Mouse (Mus musculus): ENCODE data around the gene Slc31a2. TPM values are rescaled to one million over a fixed set of nuclear protein-coding genes. Genes with fewer than 3 reads are reported as not detected.
"Not testable (repeated sequence)": the region's sequence is repeated elsewhere in the genome, so short reads cannot be mapped to it uniquely, and the experiment has no call there.

The Slc31a2 gene
- polyA plus RNA-seq, 1 experiment from 2014 or later: 12.4 TPM

DNA sequence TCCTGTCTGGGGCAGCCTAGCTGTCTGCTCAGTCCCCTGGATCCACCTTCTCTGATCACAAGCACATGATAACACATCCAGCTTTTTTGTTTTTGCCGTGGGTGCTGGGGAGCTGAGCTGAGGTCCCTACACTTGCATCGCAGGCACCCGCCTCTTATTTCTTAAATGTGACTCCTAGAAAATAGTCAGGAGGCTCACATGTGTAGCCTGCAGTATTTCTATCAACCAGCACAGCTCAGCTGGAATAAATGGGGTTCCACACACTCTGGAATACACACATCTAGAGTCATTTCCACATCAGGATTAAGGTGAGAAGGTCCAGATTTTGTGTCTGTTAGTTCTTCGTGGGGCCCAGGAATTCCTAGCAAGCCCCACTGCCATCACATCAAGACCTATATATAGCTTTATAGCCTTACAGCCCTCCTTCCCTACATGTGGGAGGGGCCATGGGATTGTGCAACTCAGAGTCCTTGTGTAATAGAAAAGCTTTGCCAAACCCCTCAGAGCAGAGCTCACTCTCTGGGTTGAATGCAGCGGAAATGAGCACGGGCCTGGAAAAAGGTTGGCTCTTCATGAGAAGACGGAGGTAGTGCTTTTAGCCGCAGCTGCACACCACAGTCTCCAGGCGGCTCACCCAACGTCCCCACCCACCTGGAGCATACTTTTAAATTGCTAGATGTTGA, 2.9 kb downstream of the Slc31a2 start:
- Histone ChIP-seq H3K27ac (replicated peaks) (no peak overlapping the region), H3K4me1 (0 out of 2 replicates have a peak, but pooled peaks cover 2% of the 10 kb centered on the region), H3K36me3 (no peaks in the 10 kb centered on the region), H3K4me3 (no peak overlapping the region), H3K9me3 (replicated peaks) (no peaks in the 10 kb centered on the region), H3K27me3 (ENCODE audit: low read depth, poor library complexity, severe bottlenecking) (no peaks in the 10 kb centered on the region)
- WGBS: 87% methylated on average over 10 of the region's 10 CpGs
- peak; percentile 9 for DNase-seq (ENCODE audit: low spot score)

DNA sequence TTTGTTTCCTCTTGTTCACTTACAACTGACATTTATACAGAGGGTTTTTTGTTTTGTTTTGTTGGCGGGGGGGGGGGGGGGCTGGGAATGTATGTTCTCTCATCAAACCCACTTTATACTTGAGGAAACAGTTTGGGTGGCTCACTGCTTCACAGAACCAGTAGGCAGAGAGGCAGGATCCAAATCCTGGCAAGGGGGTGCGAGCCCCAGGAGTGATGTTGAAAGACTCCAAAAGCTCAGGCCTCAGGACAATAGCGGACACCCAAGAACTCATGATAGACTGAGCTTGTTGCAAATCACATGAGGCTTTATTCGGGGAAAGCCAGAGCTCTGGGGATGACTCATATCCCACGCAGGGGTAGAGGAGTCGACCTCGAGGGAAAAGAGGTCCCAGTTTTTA, 3.7 kb downstream of the Slc31a2 start:
- H3K27ac ChIP-seq (replicated peaks); H3K4me3 ChIP-seq; H3K27me3 ChIP-seq (ENCODE audit: low read depth, poor library complexity, severe bottlenecking); DNase-seq (ENCODE audit: low spot score); H3K9me3 ChIP-seq (replicated peaks); H3K4me1 ChIP-seq; H3K36me3 ChIP-seq: not testable (repeated sequence)
- WGBS: 78% methylated on average over 7 of the region's 7 CpGs

GRCm38 (mm10) chr4:62267101-62267500, 4.7 kb downstream of the Slc31a2 start:
- H3K27ac ChIP-seq (replicated peaks): no peak overlapping the region
- H3K9me3 ChIP-seq (replicated peaks): no peaks in the 10 kb centered on the region
- 90% methylated on average over 10 of the region's 10 CpGs for WGBS
- no peaks in the 10 kb centered on the region for H3K27me3 ChIP-seq (ENCODE audit: low read depth, poor library complexity, severe bottlenecking)
- H3K36me3 ChIP-seq: no peaks in the 10 kb centered on the region
- 0 out of 2 replicates have a peak, but pooled peaks cover 2% of the 10 kb centered on the region for H3K4me1 ChIP-seq
- no peak overlapping the region for H3K4me3 ChIP-seq
- DNase-seq (ENCODE audit: low spot score): no peak

- 91% methylated on average over 10 of the region's 10 CpGs for WGBS
- H3K27me3 ChIP-seq (ENCODE audit: low read depth, poor library complexity, severe bottlenecking): no peaks in the 10 kb centered on the region
- no peak overlapping the region for H3K4me3 ChIP-seq
- no peaks in the 10 kb centered on the region for H3K9me3 ChIP-seq (replicated peaks)
- H3K4me1 ChIP-seq: peaks cover 27% of the 10 kb centered on the region
- H3K36me3 ChIP-seq: no peaks in the 10 kb centered on the region
- H3K27ac ChIP-seq (replicated peaks): no peak overlapping the region
- no peak for DNase-seq (ENCODE audit: low spot score)
These were observed 10.3 kb downstream of the Slc31a2 start for GRCm38 (mm10) chr4:62272696-62273095.

GRCm38 (mm10) chr4:62273916-62274315, 11.6 kb downstream of the Slc31a2 start:
- DNase-seq (ENCODE audit: low spot score): no peak
- no peaks in the 10 kb centered on the region for H3K27me3 ChIP-seq (ENCODE audit: low read depth, poor library complexity, severe bottlenecking)
- WGBS: 94% methylated on average over 10 of the region's 10 CpGs
- H3K4me3 ChIP-seq: no peak overlapping the region
- no peaks in the 10 kb centered on the region for H3K9me3 ChIP-seq (replicated peaks)
- H3K36me3 ChIP-seq: no peaks in the 10 kb centered on the region
- peaks cover 28% of the 10 kb centered on the region for H3K4me1 ChIP-seq
- peak overlapping the region; percentile 86; the same call in 1 of the 2 replicates for H3K27ac ChIP-seq (replicated peaks)

DNA sequence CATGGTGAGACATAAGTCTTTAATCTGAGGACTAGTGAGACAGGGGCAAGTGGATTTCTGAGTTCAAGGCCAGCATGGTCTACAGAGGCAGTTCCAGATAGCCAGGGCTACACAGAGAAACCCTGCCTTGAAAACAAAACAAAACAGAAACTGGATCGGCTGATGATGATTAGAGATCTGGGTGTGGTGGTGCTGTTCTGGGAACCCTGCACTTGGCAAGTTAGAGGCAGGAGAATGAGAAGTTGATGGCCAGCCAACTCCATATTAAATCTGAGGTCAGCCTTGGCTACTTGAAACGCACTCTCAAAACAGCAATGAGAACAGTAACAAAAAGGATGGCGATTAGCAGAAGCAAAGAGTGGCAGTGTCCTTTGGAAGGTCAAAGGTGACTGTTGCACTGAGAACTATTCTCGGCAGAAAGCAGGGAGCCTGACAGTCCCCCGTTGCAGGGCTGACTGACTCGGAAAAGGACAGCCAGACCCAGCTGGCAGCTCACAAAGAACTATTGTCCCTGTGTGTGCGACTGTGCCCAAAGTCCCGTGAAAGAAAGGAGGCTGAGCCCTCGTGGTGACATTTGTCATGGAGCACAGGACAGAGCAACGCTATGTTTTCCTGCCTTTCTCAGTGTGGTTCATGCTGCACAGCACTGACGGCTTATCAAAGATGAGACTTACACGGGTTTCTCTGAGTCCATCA, 12.6 kb downstream of the Slc31a2 start:
- peak; percentile 80 for DNase-seq (ENCODE audit: low spot score)
- H3K27me3 ChIP-seq (ENCODE audit: low read depth, poor library complexity, severe bottlenecking): no peaks in the 10 kb centered on the region
- H3K9me3 ChIP-seq (replicated peaks): no peaks in the 10 kb centered on the region
- H3K27ac ChIP-seq (replicated peaks): peak overlapping the region; percentile 86
- peak overlapping the region; percentile 16; the same call in 1 of the 2 replicates for H3K4me3 ChIP-seq
- peaks cover 28% of the 10 kb centered on the region for H3K4me1 ChIP-seq
- no peaks in the 10 kb centered on the region for H3K36me3 ChIP-seq
- 12% methylated on average over 12 of the region's 12 CpGs for WGBS

- Histone ChIP-seq H3K36me3 (no peaks in the 10 kb centered on the region), H3K27me3 (ENCODE audit: low read depth, poor library complexity, severe bottlenecking) (no peaks in the 10 kb centered on the region), H3K27ac (replicated peaks) (peak overlapping the region; percentile 86), H3K4me1 (peaks cover 28% of the 10 kb centered on the region), H3K4me3 (no peak overlapping the region), H3K9me3 (replicated peaks) (no peaks in the 10 kb centered on the region)
- DNase-seq (ENCODE audit: low spot score): no peak
- WGBS: 89% methylated on average over 10 of the region's 10 CpGs
These were observed 14.3 kb downstream of the Slc31a2 start for GRCm38 (mm10) chr4:62276642-62277041.

- no peak for DNase-seq (ENCODE audit: low spot score)
- H3K36me3 ChIP-seq: no peaks in the 10 kb centered on the region
- no peak overlapping the region for H3K4me3 ChIP-seq
- no peaks in the 10 kb centered on the region for H3K9me3 ChIP-seq (replicated peaks)
- 70% methylated on average over 3 of the region's 3 CpGs for WGBS
- H3K27ac ChIP-seq (replicated peaks): peak overlapping the region; percentile 86
- no peaks in the 10 kb centered on the region for H3K27me3 ChIP-seq (ENCODE audit: low read depth, poor library complexity, severe bottlenecking)
- H3K4me1 ChIP-seq: peaks cover 28% of the 10 kb centered on the region
These were observed 14.9 kb downstream of the Slc31a2 start for GRCm38 (mm10) chr4:62277222-62277621.

GRCm38 (mm10) chr4:62278081-62278480, 15.7 kb downstream of the Slc31a2 start:
- Histone ChIP-seq H3K9me3 (replicated peaks) (no peaks in the 10 kb centered on the region), H3K4me3 (no peak overlapping the region), H3K27me3 (ENCODE audit: low read depth, poor library complexity, severe bottlenecking) (no peaks in the 10 kb centered on the region), H3K36me3 (no peaks in the 10 kb centered on the region), H3K4me1 (peaks cover 28% of the 10 kb centered on the region), H3K27ac (replicated peaks) (peak overlapping the region; percentile 18; the same call in 1 of the 2 replicates)
- DNase-seq (ENCODE audit: low spot score): no peak
- WGBS: 83% methylated on average over 4 of the region's 4 CpGs

DNA sequence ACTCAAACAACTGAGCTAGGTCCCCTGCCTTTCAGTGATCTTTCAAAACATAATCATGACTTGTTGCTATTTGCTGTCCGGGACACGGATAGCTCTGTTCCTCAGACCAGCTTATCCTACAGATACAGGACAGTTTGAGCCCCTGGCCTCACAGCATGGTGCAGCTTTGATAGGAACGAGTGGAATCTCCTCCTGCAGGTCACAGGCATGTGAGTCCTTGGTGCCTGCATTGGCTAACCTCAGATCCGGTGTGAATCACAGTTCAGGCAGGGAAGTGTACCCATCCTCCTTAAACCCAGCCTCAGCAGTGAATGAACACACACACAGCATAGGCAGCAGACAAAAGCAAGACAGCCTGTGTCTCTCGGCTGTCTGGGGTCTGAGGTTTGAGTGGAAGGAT, 19.0 kb downstream of the Slc31a2 start:
- 49% methylated on average over 5 of the region's 5 CpGs for WGBS

DNA sequence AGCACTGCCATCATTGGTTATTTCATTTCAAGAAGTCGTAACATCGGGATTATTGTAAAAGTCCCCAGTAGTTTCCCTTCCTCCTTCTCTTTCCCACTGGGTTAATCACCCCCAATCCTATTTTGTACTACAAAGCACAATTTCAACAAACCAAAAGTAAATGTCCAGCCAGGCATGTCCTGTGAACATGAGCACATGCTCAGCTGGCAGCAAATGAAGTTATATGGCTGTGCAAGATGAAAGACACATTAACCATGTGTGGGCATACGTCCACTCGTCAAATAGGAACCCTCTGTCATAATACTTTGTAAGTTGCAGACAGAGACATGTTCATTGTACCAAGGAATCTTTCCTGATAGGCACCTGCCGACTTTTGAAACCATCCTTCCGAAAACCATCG, 20.6 kb downstream of the Slc31a2 start:
- Histone ChIP-seq H3K27me3 (ENCODE audit: low read depth, poor library complexity, severe bottlenecking) (no peaks in the 10 kb centered on the region), H3K27ac (replicated peaks) (no peak overlapping the region), H3K4me1 (peaks cover 18% of the 10 kb centered on the region), H3K36me3 (no peaks in the 10 kb centered on the region), H3K4me3 (no peak overlapping the region), H3K9me3 (replicated peaks) (no peaks in the 10 kb centered on the region)
- 86% methylated on average over 7 of the region's 7 CpGs for WGBS
- DNase-seq (ENCODE audit: low spot score): no peak

More for the DNA sequence above, 19.0 kb downstream of the Slc31a2 start:
- no peaks in the 10 kb centered on the region for H3K36me3 ChIP-seq
- no peaks in the 10 kb centered on the region for H3K9me3 ChIP-seq (replicated peaks)
- peaks cover 9% of the 10 kb centered on the region; the same call in 1 of the 2 replicates for H3K4me1 ChIP-seq
- H3K4me3 ChIP-seq: no peak overlapping the region
- H3K27ac ChIP-seq (replicated peaks): no peak overlapping the region
- H3K27me3 ChIP-seq (ENCODE audit: low read depth, poor library complexity, severe bottlenecking): no peaks in the 10 kb centered on the region
- DNase-seq (ENCODE audit: low spot score): no peak

DNA sequence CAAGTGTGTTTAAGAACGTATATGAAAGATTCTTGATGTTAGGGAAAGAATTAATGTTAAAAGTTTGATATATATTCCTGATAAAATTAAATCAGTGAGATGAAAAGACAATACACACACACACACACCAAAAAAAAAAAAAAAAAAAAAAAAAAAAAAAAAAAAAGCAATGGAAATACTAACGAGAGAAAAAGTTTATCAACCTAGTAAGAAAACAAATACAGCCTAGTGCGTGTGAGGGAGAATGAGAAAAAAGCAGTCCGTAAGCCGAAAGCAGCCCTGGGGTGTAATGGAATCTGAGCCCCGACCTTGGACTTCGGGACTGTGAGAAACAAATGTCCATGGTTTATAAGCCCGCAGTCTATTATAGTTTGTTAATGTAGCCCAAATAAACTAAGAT, 23.2 kb downstream of the Slc31a2 start:
- Histone ChIP-seq H3K9me3 (replicated peaks) (no peaks in the 10 kb centered on the region), H3K4me1 (peaks cover 19% of the 10 kb centered on the region), H3K27me3 (ENCODE audit: low read depth, poor library complexity, severe bottlenecking) (no peaks in the 10 kb centered on the region), H3K27ac (replicated peaks) (no peak overlapping the region), H3K4me3 (no peak overlapping the region), H3K36me3 (no peaks in the 10 kb centered on the region)
- 82% methylated on average over 8 of the region's 8 CpGs for WGBS
- no peak for DNase-seq (ENCODE audit: low spot score)

Data from midbrain, embryonic 10.5 days (tissue).